Mouse (Mus musculus) liver, adult 2 months (tissue): ENCODE measurements around the gene Thap11.

Source experiments
- CTCF ChIP-seq: fragments of 200-500 bp; IDR thresholded peaks from 2 replicates; pipeline ENCODE4 v1.5.1; 2011; ENCODE audit warnings: low read depth, low read length, control low read depth
- POLR2A ChIP-seq: fragments of 200-500 bp; IDR thresholded peaks from 2 replicates; pipeline ENCODE4 v1.6.1; 2011; ENCODE audit warnings: low read length, control low read depth; ENCODE audit not compliant: insufficient read depth; ENCODE audit errors: extremely low read depth

- TF ChIP-seq CTCF (no peak), POLR2A (no peak)
These were observed 4.3 kb upstream of the Thap11 start for GRCm38 (mm10) chr8:105850611-105851010.
